Mouse (Mus musculus): ENCODE data around the gene Gm21987. TPM values are rescaled to one million over a fixed set of nuclear protein-coding genes. Genes with fewer than 3 reads are reported as not detected.

Gm21987 gene
- polyA plus RNA-seq (2012; rRNA removed), result not detected in 2 replicates

DNA sequence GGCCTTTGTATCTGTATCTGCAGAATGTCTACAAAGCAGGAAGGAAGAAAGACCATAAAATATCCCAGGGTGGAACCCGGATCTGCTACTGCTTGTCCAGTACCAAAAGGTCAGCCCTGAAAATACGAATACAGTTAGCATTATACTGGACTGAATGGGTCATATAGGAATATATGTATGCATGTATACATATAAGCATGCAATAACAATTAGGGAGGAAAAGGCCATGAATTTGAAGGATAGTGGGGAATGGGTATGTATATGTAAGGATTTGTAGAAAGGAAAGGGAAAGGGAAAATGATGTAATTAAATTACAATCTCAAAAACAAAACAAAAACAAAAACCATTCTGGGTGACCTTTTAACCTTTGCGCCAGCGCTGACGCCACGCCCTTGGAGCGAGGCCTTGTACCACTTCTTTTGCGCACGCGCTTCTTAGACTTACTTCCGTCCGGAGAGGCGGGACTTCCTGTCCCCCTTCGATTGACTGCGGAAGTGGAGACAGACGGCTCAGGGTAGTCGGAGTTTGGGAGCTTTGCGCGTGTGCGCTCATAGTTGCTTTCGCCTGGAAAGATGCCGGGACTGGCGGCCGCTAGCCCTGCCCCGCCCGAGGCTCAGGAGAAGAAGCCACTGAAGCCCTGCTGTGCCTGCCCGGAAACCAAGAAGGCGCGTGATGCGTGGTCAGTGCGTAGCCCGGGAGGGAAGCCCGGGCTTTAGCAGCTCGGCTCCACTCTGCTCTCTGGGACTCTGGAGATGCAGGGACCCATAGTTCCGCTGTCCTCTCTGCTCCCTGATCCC is at the start of gene Gm21987, which contains the start of gene Cox17:
TSS of gene Gm21987 (plus strand) at position 512 of the 797 bp plus-strand sequence.
TSS of gene Cox17 (plus strand) at position 463 of the 797 bp plus-strand sequence.
- TF ChIP-seq POLR2A (IDR thresholded peaks at IDR 0.05; ENCODE audit: borderline replicate concordance, extremely low read depth, low read depth, low read length) (peak; percentile 95), CTCF (IDR thresholded peaks at IDR 0.05; ENCODE audit: insufficient read depth, low read length) (no peak)
- DNase-seq, result peak; percentile 92
- 3% methylated on average over 35 of the region's 35 CpGs for WGBS
- Histone ChIP-seq H3K4me1 (ENCODE audit: control insufficient read depth, insufficient read depth, low read length) (peaks cover 2% of the 10 kb centered on the region; the same call in 1 of the 2 replicates), H3K4me3 (replicated peaks; ENCODE audit: extremely low read depth, low read depth, low read length) (peak within 1 kb of the TSS; percentile 86)

DNA sequence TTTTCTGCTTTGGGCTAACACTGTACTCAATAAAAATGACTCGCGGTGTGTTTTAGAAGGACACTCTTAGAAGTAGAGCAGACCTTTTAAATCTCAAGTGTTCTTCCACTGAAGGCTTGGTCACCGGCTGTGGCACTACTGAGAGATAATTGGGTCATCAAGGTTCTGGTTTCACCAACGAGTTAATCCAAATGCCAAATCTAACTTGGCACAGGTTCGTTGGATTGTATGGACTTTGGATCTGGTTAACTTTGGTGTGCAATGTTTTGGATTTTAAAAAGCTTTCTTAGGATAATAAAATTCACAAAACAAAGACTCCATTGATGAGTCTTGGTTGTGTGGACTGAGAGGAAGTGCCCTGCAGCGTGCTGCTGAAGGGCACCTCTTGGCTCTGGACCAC is 48.4 kb upstream of the Gm21987 start:
- TF ChIP-seq CTCF (IDR thresholded peaks at IDR 0.05; ENCODE audit: insufficient read depth, low read length), result no peak
- no peak for TF ChIP-seq POLR2A (IDR thresholded peaks at IDR 0.05; ENCODE audit: borderline replicate concordance, extremely low read depth, low read depth, low read length)
- no peaks in the 10 kb centered on the region for H3K4me1 ChIP-seq (ENCODE audit: control insufficient read depth, insufficient read depth, low read length)
- H3K4me3 ChIP-seq (replicated peaks; ENCODE audit: extremely low read depth, low read depth, low read length), result no peak overlapping the region
- DNase-seq, result no peak
- WGBS, result 75% methylated on average over 6 of the region's 6 CpGs

DNA sequence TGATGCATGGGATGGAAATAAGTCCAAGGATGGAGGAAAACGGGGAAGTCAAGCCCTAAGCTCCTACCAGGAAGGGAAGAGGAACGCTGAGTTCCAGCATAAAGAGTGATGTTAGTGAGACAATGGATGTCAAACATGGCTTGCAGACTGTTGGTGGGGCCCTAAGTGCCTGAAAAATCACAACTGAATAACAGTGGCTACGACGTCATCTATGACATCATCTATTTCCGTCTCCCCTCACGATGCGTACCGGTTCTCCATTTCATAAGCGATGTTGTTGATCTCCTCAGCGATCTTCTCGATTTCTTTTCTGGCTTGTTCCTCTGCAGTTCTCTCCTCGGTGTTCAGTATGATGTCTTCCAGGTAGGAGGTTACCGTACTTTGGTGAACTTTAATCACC is 44.5 kb upstream of the Gm21987 start:
- 83% methylated on average over 13 of the region's 13 CpGs for WGBS
- Histone ChIP-seq H3K4me1 (ENCODE audit: control insufficient read depth, insufficient read depth, low read length) (0 out of 2 replicates have a peak, but pooled peaks cover 3% of the 10 kb centered on the region), H3K4me3 (replicated peaks; ENCODE audit: extremely low read depth, low read depth, low read length) (no peak overlapping the region)
- TF ChIP-seq POLR2A (IDR thresholded peaks at IDR 0.05; ENCODE audit: borderline replicate concordance, extremely low read depth, low read depth, low read length) (no peak), CTCF (IDR thresholded peaks at IDR 0.05; ENCODE audit: insufficient read depth, low read length) (no peak)
- no peak for DNase-seq

DNA sequence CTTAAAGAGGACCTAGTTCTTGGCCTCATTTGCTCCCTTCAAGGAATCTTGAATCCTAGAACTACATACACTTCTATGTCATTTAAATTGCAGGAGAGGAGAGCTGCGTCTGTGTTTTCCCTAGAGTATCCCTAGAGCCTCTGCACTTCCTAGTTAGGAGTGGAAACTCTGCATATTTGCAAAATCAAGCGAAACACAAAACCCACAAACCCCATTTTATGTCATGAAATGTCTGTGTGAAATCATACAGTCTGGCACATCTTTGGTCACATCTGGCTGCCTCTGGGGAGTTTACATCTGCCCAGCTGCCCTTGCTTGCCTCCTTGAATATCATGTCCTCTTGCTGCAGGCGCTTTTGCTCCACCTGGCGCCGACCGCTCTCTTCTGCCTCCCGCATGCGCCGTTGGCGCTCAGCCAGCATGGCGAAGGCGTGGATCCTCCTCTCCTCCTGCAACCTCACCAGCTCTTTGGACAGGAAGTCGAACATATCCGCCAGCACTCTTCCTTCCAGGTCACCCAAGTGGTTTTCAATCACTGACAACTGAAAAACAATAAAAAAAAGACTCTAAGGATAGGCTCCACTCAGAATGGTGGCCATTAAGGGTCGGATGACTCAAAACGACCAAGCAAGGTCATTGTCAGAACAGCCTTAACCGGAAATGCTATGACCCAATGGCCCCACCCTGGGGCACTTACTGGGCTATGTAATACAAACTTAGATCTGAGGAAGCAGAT is 42.2 kb upstream of the Gm21987 start:
- WGBS, result 39% methylated on average over 17 of the region's 17 CpGs
- peak; percentile 20 for DNase-seq
- peak overlapping the region; percentile 44 for H3K4me3 ChIP-seq (replicated peaks; ENCODE audit: extremely low read depth, low read depth, low read length)
- H3K4me1 ChIP-seq (ENCODE audit: control insufficient read depth, insufficient read depth, low read length), result 0 out of 2 replicates have a peak, but pooled peaks cover 3% of the 10 kb centered on the region
- TF ChIP-seq POLR2A (IDR thresholded peaks at IDR 0.05; ENCODE audit: borderline replicate concordance, extremely low read depth, low read depth, low read length) (no peak), CTCF (IDR thresholded peaks at IDR 0.05; ENCODE audit: insufficient read depth, low read length) (no peak)

DNA sequence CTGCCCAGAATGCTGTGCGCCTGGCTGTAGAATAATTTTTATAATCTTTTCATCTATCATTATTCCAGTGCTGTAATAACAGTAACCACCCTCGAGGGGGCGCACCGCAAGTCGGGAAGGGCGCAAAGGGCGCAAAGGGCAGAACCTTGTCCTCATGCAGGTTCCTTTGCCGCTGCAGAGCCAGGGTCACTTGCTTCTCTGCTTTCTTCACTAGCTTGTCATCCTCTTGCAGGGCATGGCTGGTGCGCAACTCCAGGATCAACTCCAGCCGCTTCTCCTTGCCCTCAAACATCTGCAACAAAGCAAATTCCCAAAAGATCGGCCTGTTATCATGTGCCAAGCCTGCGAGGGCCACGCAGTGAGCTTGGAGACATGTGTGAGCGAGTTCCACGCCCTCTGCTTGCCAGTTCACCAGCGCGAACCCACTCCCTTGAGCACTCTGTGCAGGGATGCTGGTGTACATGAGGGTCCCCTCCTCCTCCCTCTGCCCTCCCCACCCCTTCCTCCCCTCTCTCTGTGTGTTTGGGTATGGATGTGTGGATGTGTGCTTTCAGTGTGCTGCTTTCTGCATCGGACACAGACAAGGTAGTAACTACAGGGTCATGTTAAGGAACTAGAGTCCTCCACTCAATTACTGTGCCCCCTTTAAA is 40.1 kb upstream of the Gm21987 start:
- no peak for DNase-seq
- Histone ChIP-seq H3K4me3 (replicated peaks; ENCODE audit: extremely low read depth, low read depth, low read length) (no peak overlapping the region), H3K4me1 (ENCODE audit: control insufficient read depth, insufficient read depth, low read length) (0 out of 2 replicates have a peak, but pooled peaks cover 3% of the 10 kb centered on the region)
- TF ChIP-seq CTCF (IDR thresholded peaks at IDR 0.05; ENCODE audit: insufficient read depth, low read length) (peak; percentile 45), POLR2A (IDR thresholded peaks at IDR 0.05; ENCODE audit: borderline replicate concordance, extremely low read depth, low read depth, low read length) (no peak)
- 54% methylated on average over 18 of the region's 18 CpGs for WGBS

DNA sequence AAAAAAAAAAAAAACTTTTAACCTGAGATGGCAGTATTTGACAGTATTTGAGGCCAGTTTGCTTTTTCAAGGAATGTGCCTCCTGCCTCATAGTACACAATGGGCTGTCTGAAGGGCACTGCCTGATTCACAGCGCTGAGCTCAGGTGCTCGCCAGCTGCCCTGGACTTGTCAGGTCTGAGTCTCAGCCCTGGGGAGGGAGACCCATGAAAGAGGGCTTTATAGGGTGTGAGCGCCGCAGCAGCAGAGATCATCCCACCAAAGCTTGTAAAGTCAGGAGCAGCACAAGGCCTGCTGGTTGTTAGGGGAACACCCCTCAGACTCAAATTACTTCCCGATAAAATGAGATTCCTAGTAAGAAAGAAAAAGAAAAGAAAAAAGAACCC is 39.6 kb upstream of the Gm21987 start:
- DNase-seq, result no peak
- Histone ChIP-seq H3K4me1 (ENCODE audit: control insufficient read depth, insufficient read depth, low read length) (0 out of 2 replicates have a peak, but pooled peaks cover 3% of the 10 kb centered on the region), H3K4me3 (replicated peaks; ENCODE audit: extremely low read depth, low read depth, low read length) (no peak overlapping the region)
- WGBS, result 69% methylated on average over 5 of the region's 5 CpGs
- TF ChIP-seq CTCF (IDR thresholded peaks at IDR 0.05; ENCODE audit: insufficient read depth, low read length) (no peak), POLR2A (IDR thresholded peaks at IDR 0.05; ENCODE audit: borderline replicate concordance, extremely low read depth, low read depth, low read length) (no peak)

DNA sequence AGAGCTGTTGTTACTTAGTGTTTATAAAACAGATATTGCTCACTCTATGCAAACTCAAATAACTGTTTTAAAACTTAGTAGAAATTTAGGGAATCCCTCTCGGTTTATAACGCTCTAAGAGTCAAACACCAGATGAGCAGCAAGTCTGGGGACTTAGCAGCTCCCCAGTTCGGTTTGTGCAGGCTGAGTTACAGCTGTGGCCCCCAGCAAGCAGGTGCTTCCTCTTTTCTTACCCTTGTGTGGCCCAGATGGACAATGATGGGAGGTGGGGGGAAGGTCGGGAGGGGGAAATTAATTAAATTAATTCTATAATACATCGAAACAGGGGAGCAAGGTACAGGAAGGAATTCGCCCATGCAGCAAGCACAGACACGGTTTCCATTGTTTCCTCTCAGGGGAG is 39.2 kb upstream of the Gm21987 start:
- no peak for TF ChIP-seq POLR2A (IDR thresholded peaks at IDR 0.05; ENCODE audit: borderline replicate concordance, extremely low read depth, low read depth, low read length)
- TF ChIP-seq CTCF (IDR thresholded peaks at IDR 0.05; ENCODE audit: insufficient read depth, low read length), result no peak
- 50% methylated on average over 7 of the region's 7 CpGs for WGBS
- no peak for DNase-seq
- H3K4me1 ChIP-seq (ENCODE audit: control insufficient read depth, insufficient read depth, low read length), result 0 out of 2 replicates have a peak, but pooled peaks cover 3% of the 10 kb centered on the region
- no peak overlapping the region for H3K4me3 ChIP-seq (replicated peaks; ENCODE audit: extremely low read depth, low read depth, low read length)

DNA sequence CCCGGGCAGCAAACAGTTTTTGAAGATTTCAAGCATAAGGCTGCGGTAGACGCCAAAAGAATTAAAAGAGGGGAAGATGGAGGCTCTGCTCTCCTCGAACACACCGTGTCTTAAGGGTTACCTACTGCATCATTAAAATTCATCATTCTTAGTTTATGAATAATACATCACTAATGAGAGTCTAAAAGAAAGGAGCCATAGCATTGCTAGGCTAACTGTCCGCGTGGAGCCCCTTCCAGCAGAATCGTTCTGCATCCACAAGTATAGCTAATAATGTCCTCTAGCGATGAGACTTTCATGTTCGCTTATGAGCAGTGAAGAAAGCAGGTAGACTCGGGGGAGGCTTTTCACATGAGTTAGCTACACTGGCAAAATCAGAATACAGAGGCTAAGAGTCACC is 38.6 kb upstream of the Gm21987 start:
- no peak for DNase-seq
- Histone ChIP-seq H3K4me1 (ENCODE audit: control insufficient read depth, insufficient read depth, low read length) (0 out of 2 replicates have a peak, but pooled peaks cover 3% of the 10 kb centered on the region), H3K4me3 (replicated peaks; ENCODE audit: extremely low read depth, low read depth, low read length) (no peak overlapping the region)
- no peak for TF ChIP-seq CTCF (IDR thresholded peaks at IDR 0.05; ENCODE audit: insufficient read depth, low read length)
- TF ChIP-seq POLR2A (IDR thresholded peaks at IDR 0.05; ENCODE audit: borderline replicate concordance, extremely low read depth, low read depth, low read length), result no peak
- WGBS, result 87% methylated on average over 11 of the region's 11 CpGs

DNA sequence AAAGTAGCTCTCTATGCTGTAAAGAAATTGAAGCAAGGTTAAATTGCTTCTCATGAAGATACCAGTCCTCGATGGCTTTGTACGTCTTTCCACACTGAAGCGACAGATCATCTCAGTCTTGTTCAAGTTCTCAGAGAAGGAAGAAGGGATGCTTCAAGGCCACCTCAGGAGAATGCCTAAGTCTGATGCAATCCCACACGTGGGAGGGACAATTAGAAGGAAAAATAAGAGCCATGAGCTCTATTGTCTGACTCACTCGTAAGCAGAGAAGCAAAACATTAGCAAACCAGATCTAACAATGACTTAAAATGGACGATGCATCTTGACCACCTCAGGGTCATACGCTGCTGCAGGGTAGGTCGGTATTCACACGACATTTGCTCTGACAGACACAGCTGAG is 28.3 kb upstream of the Gm21987 start:
- 70% methylated on average over 9 of the region's 9 CpGs for WGBS
- no peak for DNase-seq
- H3K4me1 ChIP-seq (ENCODE audit: control insufficient read depth, insufficient read depth, low read length), result no peaks in the 10 kb centered on the region
- no peak overlapping the region for H3K4me3 ChIP-seq (replicated peaks; ENCODE audit: extremely low read depth, low read depth, low read length)
- TF ChIP-seq CTCF (IDR thresholded peaks at IDR 0.05; ENCODE audit: insufficient read depth, low read length) (no peak), POLR2A (IDR thresholded peaks at IDR 0.05; ENCODE audit: borderline replicate concordance, extremely low read depth, low read depth, low read length) (no peak)

Data from lung, adult 2 months (tissue).